Mouse (Mus musculus): ENCODE measurements at regions not wholly inside any gene's neighbourhood (a gene's known extent, or its start where the extent isn't known, plus 50 kb on each side); places are given as distances from the start of the nearest gene placed in this dataset.

DNA sequence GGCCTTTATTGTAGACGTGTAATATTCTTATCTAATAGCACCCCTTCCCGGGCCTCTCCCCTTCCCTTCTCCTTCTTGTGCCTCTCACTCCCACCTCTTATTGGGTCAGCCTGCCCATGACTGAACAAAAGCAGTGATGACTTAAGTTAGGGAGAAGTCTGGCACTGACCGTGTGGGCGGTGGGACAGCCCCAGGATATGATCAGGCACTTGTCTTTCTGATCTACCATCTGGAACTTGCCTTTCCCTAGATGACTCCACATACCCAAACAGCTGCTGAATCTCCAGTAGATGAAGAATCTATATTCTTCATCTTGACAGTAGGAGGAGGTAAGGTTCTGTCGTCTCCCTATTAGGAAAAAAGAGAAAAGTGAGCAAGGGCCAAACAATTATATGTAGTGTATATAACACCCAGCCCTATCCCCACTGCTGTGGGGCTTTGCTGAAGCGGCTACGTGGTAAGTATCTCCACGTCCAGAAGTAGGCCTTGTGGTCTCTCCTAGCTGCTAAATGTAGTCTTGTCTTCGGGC, 157.4 kb upstream of the Spdye4c start:
- TF ChIP-seq CTCF (conservative IDR thresholded peaks at IDR 0.05; ENCODE audit: low read length) (no peak), POU5F1 (IDR thresholded peaks at IDR 0.05; ENCODE audit: borderline replicate concordance, low read length) (no peak), NANOG (IDR thresholded peaks at IDR 0.05; ENCODE audit: borderline replicate concordance, low read length) (no peak)

All from E14TG2a.4 (cell line).